Mouse (Mus musculus): ENCODE measurements around the gene Gde1. TPM values are rescaled to one million over a fixed set of nuclear protein-coding genes. Genes with fewer than 3 reads are reported as not detected.

Gene Gde1
- polyA plus RNA-seq, 1 experiment from 2014 or later, result 102 TPM

GRCm38 (mm10) chr7:118725459-118725858 lies 19.9 kb upstream of the Gde1 start:
- DNase-seq (no peak), ATAC-seq (ENCODE audit: insufficient read depth) (no peak)
- Histone ChIP-seq H3K9me3 (ENCODE audit: low read depth, low read length) (no peaks in the 10 kb centered on the region), H3K27ac (ENCODE audit: low read depth) (no peak overlapping the region), H3K4me2 (no peak overlapping the region), H3K4me3 (ENCODE audit: low read depth, low read length) (no peak overlapping the region), H3K36me3 (ENCODE audit: insufficient read depth) (peaks cover 67% of the 10 kb centered on the region), H3K4me1 (ENCODE audit: insufficient read depth) (no peaks in the 10 kb centered on the region), H3K9ac (no peak overlapping the region), H3K27me3 (ENCODE audit: insufficient read depth, low read length) (no peaks in the 10 kb centered on the region)
- WGBS, result 83% methylated on average over 2 of the region's 2 CpGs
- no peak for TF ChIP-seq CTCF (IDR thresholded peaks at IDR 0.05; ENCODE audit: low read depth)

DNA sequence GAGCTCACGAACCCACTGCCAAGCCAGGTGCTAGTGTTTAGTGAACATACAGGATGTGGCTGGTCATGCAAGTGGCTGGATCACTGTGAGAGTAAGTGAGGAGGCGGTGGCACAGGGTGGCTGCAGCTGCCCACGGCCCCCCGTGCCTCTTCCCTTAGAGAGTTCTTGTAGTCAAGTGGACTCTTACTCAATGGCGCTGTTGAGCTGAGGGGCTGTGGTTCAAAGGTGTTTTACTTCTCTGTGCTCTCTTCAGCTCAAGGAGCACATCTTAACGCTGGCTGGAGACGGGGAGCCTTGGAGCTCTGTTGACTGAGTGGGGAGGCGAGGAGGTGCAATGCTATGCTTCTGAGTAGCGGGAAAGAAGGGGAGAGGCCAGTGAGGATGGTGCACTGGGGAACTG lies 18.3 kb upstream of the Gde1 start:
- TF ChIP-seq CTCF (IDR thresholded peaks at IDR 0.05; ENCODE audit: low read depth), result no peak
- Histone ChIP-seq H3K4me3 (ENCODE audit: low read depth, low read length) (no peak overlapping the region), H3K27me3 (ENCODE audit: insufficient read depth, low read length) (no peaks in the 10 kb centered on the region), H3K4me2 (no peak overlapping the region), H3K9ac (no peak overlapping the region), H3K9me3 (ENCODE audit: low read depth, low read length) (no peaks in the 10 kb centered on the region), H3K4me1 (ENCODE audit: insufficient read depth) (no peaks in the 10 kb centered on the region), H3K36me3 (ENCODE audit: insufficient read depth) (peaks cover 63% of the 10 kb centered on the region), H3K27ac (ENCODE audit: low read depth) (no peak overlapping the region)
- 69% methylated on average over 9 of the region's 9 CpGs for WGBS
- peak; percentile 83 for ATAC-seq (ENCODE audit: insufficient read depth)
- peak; percentile 49 for DNase-seq

- H3K36me3 ChIP-seq (ENCODE audit: insufficient read depth), result peaks cover 44% of the 10 kb centered on the region
- H3K4me1 ChIP-seq (ENCODE audit: insufficient read depth), result peaks cover 2% of the 10 kb centered on the region
- TF ChIP-seq CTCF (IDR thresholded peaks at IDR 0.05; ENCODE audit: low read depth), result no peak
- H3K4me2 ChIP-seq, result no peak overlapping the region
- WGBS, result 94% methylated on average over 4 of the region's 4 CpGs
- H3K4me3 ChIP-seq (ENCODE audit: low read depth, low read length), result no peak overlapping the region
- H3K27me3 ChIP-seq (ENCODE audit: insufficient read depth, low read length), result no peaks in the 10 kb centered on the region
- no peak overlapping the region for H3K9ac ChIP-seq
- H3K27ac ChIP-seq (ENCODE audit: low read depth), result no peak overlapping the region
- H3K9me3 ChIP-seq (ENCODE audit: low read depth, low read length), result no peaks in the 10 kb centered on the region
- no peak for ATAC-seq (ENCODE audit: insufficient read depth)
- no peak for DNase-seq
These were observed 12.5 kb upstream of the Gde1 start for GRCm38 (mm10) chr7:118718066-118718465.

GRCm38 (mm10) chr7:118714873-118715272 lies 9.3 kb upstream of the Gde1 start:
- Histone ChIP-seq H3K4me1 (ENCODE audit: insufficient read depth) (peaks cover 3% of the 10 kb centered on the region), H3K4me2 (no peak overlapping the region), H3K27ac (ENCODE audit: low read depth) (no peak overlapping the region), H3K9me3 (ENCODE audit: low read depth, low read length) (no peaks in the 10 kb centered on the region), H3K27me3 (ENCODE audit: insufficient read depth, low read length) (no peaks in the 10 kb centered on the region), H3K36me3 (ENCODE audit: insufficient read depth) (peaks cover 22% of the 10 kb centered on the region), H3K4me3 (ENCODE audit: low read depth, low read length) (no peak overlapping the region), H3K9ac (no peak overlapping the region)
- no peak for ATAC-seq (ENCODE audit: insufficient read depth)
- no peak for DNase-seq
- WGBS, result 84% methylated on average over 1 of the region's 1 CpGs
- no peak for TF ChIP-seq CTCF (IDR thresholded peaks at IDR 0.05; ENCODE audit: low read depth)

DNA sequence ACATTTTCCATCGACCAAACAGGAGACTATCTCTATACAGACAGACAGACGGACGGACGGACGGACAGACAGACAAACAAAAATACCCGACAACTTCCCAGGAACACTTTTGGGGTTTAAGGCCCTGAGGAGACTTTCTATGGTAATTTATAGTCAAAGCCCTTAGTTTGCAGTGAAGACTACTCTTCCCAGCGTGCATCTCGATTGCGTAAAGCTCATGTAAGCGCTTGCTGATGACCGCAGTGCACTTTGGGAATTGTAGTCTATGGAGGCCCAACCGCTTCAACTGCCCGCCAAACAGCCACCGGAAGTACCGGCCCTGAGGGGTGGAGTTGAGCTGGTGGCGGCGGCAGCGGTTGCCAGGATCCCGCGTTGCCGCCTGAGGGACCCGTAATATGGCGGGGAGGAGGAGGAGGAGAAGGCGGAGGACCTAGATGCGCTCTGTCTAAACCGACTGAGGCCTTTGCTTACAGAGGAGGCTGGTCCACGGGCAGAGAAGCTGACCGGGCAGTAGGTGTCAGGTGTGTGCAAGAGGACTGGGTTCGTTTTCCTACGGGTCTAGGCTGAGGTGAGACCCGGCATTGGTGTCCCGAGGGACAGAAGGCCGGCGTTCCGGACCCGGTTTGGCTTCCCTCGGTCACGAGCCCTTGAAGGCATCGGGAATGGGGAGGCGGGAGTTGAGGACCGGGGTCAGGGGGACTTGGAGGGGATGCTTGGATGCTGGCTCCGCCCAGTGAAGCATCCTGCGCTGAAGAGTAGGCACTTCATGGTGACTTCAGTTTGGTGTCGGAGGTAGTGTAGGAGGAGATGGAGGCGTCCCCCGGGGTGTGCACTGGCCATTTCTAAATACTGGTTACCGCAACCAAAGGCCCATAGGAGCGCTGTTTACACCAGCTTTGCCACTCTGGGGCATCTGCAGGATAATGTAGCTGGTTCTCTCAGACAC lies 6.9 kb upstream of the Gde1 start, which contains the start of gene Ccp110:
Gene Ccp110 (plus strand): TSS at position 325 of the 946 bp plus-strand sequence.
- Histone ChIP-seq H3K27ac (ENCODE audit: low read depth) (no peak within 1 kb of the TSS), H3K4me1 (ENCODE audit: insufficient read depth) (peaks cover 3% of the 10 kb centered on the region)
- under 1% methylated on average over 48 of the region's 48 CpGs for WGBS

DNA sequence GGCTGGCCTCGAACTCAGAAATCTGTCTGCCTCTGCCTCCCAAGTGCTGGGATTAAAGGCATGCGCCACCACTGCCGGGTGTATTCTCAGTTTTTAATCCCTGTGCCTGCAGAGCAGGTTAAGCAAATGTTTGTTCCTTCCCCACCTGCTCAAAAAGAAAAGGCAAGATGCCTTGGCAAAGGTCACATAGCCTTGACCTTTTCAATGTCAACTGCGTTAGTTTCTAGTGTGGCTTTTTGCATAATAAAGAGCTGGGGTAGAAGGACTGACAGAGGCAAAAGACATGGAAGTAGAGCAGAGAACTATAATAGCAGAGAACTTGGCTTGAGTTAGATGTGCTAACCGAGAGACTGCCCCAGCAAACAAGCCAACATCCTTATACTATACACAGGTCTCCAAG lies 5.2 kb upstream of the Gde1 start:
- no peak overlapping the region for H3K4me3 ChIP-seq (ENCODE audit: low read depth, low read length)
- H3K36me3 ChIP-seq (ENCODE audit: insufficient read depth), result 0 out of 2 replicates have a peak, but pooled peaks cover 2% of the 10 kb centered on the region
- ATAC-seq (ENCODE audit: insufficient read depth) (no peak), DNase-seq (no peak)
- WGBS, result 64% methylated on average over 5 of the region's 5 CpGs
- H3K27me3 ChIP-seq (ENCODE audit: insufficient read depth, low read length), result no peaks in the 10 kb centered on the region
- H3K9me3 ChIP-seq (ENCODE audit: low read depth, low read length), result no peaks in the 10 kb centered on the region
- H3K27ac ChIP-seq (ENCODE audit: low read depth), result no peak overlapping the region
- peaks cover 3% of the 10 kb centered on the region for H3K4me1 ChIP-seq (ENCODE audit: insufficient read depth)
- H3K9ac ChIP-seq, result no peak overlapping the region
- TF ChIP-seq CTCF (IDR thresholded peaks at IDR 0.05; ENCODE audit: low read depth), result no peak
- H3K4me2 ChIP-seq, result no peak overlapping the region

More for the DNA sequence above, 6.9 kb upstream of the Gde1 start, which contains the start of gene Ccp110:
- ATAC-seq (ENCODE audit: insufficient read depth) (peak; percentile 99), DNase-seq (peak; percentile 98)
- H3K36me3 ChIP-seq (ENCODE audit: insufficient read depth), result peaks cover 10% of the 10 kb centered on the region; the same call in 1 of the 2 replicates
- TF ChIP-seq CTCF (IDR thresholded peaks at IDR 0.05; ENCODE audit: low read depth), result no peak
- H3K27me3 ChIP-seq (ENCODE audit: insufficient read depth, low read length), result no peaks in the 10 kb centered on the region
- peak within 1 kb of the TSS; percentile 70 for H3K4me2 ChIP-seq
- peak within 1 kb of the TSS; percentile 65 for H3K9ac ChIP-seq
- H3K9me3 ChIP-seq (ENCODE audit: low read depth, low read length), result no peaks in the 10 kb centered on the region
- H3K4me3 ChIP-seq (ENCODE audit: low read depth, low read length), result peak within 1 kb of the TSS; percentile 77

- Histone ChIP-seq H3K4me1 (ENCODE audit: insufficient read depth) (peaks cover 7% of the 10 kb centered on the region), H3K4me2 (no peak overlapping the region), H3K9ac (no peak overlapping the region), H3K36me3 (ENCODE audit: insufficient read depth) (no peaks in the 10 kb centered on the region), H3K9me3 (ENCODE audit: low read depth, low read length) (no peaks in the 10 kb centered on the region), H3K27me3 (ENCODE audit: insufficient read depth, low read length) (no peaks in the 10 kb centered on the region), H3K4me3 (ENCODE audit: low read depth, low read length) (no peak overlapping the region), H3K27ac (ENCODE audit: low read depth) (no peak overlapping the region)
- ATAC-seq (ENCODE audit: insufficient read depth), result no peak
- no peak for TF ChIP-seq CTCF (IDR thresholded peaks at IDR 0.05; ENCODE audit: low read depth)
- 51% methylated on average over 4 of the region's 4 CpGs for WGBS
- DNase-seq, result peak; percentile 40
These were observed 2.4 kb upstream of the Gde1 start for GRCm38 (mm10) chr7:118708002-118708401.

All from lung, embryonic 14.5 days (tissue).